Mouse (Mus musculus) forebrain, embryonic 16.5 days (tissue): ENCODE measurements at regions not wholly inside any gene's neighbourhood (a gene's known extent, or its start where the extent isn't known, plus 50 kb on each side); places are given as distances from the start of the nearest gene placed in this dataset.
A peak's percentile ranks its signal among the peaks of the same experiment; 100 is the strongest.

Source experiments
- ATAC-seq: fragments of 200-750 bp; cut with Nextera tagmentation; 2 replicates; pipeline ENCODE4 v1.8.0; 2017; ENCODE audit warnings: mild to moderate bottlenecking, moderate library complexity
- H3K27ac ChIP-seq: fragments of 300-500 bp; sonication (generic); 2 replicates; pipeline ENCODE4 v1.5.1; 2014; ENCODE audit warnings: low read length, control low read depth
- H3K27me3 ChIP-seq: fragments of 300-500 bp; sonication (generic); replicated peaks from 2 replicates; pipeline ENCODE4 v1.6.1; 2014; ENCODE audit warnings: low read length; ENCODE audit not compliant: control insufficient read depth, insufficient read depth
- H3K36me3 ChIP-seq: fragments of 300-500 bp; sonication (generic); 2 replicates; pipeline ENCODE4 v1.6.1; 2014; ENCODE audit not compliant: control insufficient read depth, insufficient read depth
- H3K4me1 ChIP-seq: fragments of 300-500 bp; sonication (generic); replicated peaks from 2 replicates; pipeline ENCODE4 v1.6.1; 2014; ENCODE audit warnings: low read length; ENCODE audit not compliant: control insufficient read depth, insufficient read depth
- H3K4me2 ChIP-seq: fragments of 300-500 bp; sonication (generic); 2 replicates; pipeline ENCODE4 v1.6.1; 2014; ENCODE audit warnings: mild to moderate bottlenecking, low read length, control low read depth
- H3K4me3 ChIP-seq: fragments of 300-500 bp; sonication (generic); replicated peaks from 2 replicates; pipeline ENCODE4 v1.5.1; 2014; ENCODE audit warnings: mild to moderate bottlenecking, low read length, control low read depth
- H3K9ac ChIP-seq: fragments of 300-500 bp; sonication (generic); replicated peaks from 2 replicates; pipeline ENCODE4 v1.6.1; 2014; ENCODE audit warnings: low read depth, low read length, control low read depth
- H3K9me3 ChIP-seq: fragments of 300-500 bp; sonication (generic); 2 replicates; pipeline ENCODE4 v1.6.1; 2016; ENCODE audit warnings: low read length; ENCODE audit not compliant: control insufficient read depth
- WGBS: fragments of 180-500 bp; shearing (Covaris S2); extraction: QIAGEN DNeasy Blood & Tissue Kit; methylation state at CpG from one replicate; pipeline ENCODE4 v1.1.7; 2014; 5-methylcytosine and 5-hydroxymethylcytosine counted together

- H3K9me3 ChIP-seq: no peaks in the 10 kb centered on the region
- no peaks in the 10 kb centered on the region for H3K36me3 ChIP-seq
- H3K4me2 ChIP-seq: no peak overlapping the region
- H3K4me1 ChIP-seq: no peaks in the 10 kb centered on the region
- H3K27ac ChIP-seq: no peak overlapping the region
- WGBS: 70% methylated on average over 3 of the region's 3 CpGs
- no peak for ATAC-seq
- no peak overlapping the region for H3K9ac ChIP-seq
- no peak overlapping the region for H3K4me3 ChIP-seq
- H3K27me3 ChIP-seq: no peaks in the 10 kb centered on the region
Observed at GRCm38 (mm10) chr10:17619617-17620016, 103.4 kb upstream of the Cited2 start.

- H3K27ac ChIP-seq: no peak overlapping the region
- H3K9me3 ChIP-seq: no peaks in the 10 kb centered on the region
- no peaks in the 10 kb centered on the region for H3K4me1 ChIP-seq
- 71% methylated on average over 5 of the region's 5 CpGs for WGBS
- no peak overlapping the region for H3K9ac ChIP-seq
- ATAC-seq: no peak
- no peaks in the 10 kb centered on the region for H3K36me3 ChIP-seq
- no peak overlapping the region for H3K4me3 ChIP-seq
- no peak overlapping the region for H3K4me2 ChIP-seq
- no peaks in the 10 kb centered on the region for H3K27me3 ChIP-seq
Observed at GRCm38 (mm10) chr10:17621703-17622385, 101.2 kb upstream of the Cited2 start.

GRCm38 (mm10) chr10:17622802-17623201, 100.2 kb upstream of the Cited2 start:
- Histone ChIP-seq H3K9me3 (no peaks in the 10 kb centered on the region), H3K27ac (no peak overlapping the region), H3K4me2 (no peak overlapping the region), H3K9ac (no peak overlapping the region), H3K4me3 (no peak overlapping the region), H3K27me3 (no peaks in the 10 kb centered on the region), H3K36me3 (no peaks in the 10 kb centered on the region), H3K4me1 (no peaks in the 10 kb centered on the region)
- WGBS: 22% methylated on average over 1 of the region's 1 CpGs
- no peak for ATAC-seq

- Histone ChIP-seq H3K27ac (no peak overlapping the region), H3K4me2 (no peak overlapping the region), H3K9ac (no peak overlapping the region), H3K4me1 (peaks cover 15% of the 10 kb centered on the region), H3K27me3 (no peaks in the 10 kb centered on the region), H3K9me3 (no peaks in the 10 kb centered on the region), H3K4me3 (no peak overlapping the region), H3K36me3 (no peaks in the 10 kb centered on the region)
- no peak for ATAC-seq
- 76% methylated on average over 3 of the region's 3 CpGs for WGBS
Observed at GRCm38 (mm10) chr10:17629709-17630108, 93.3 kb upstream of the Cited2 start.

GRCm38 (mm10) chr10:17630861-17631581, 92.0 kb upstream of the Cited2 start:
- 38% methylated on average over 4 of the region's 4 CpGs for WGBS
- Histone ChIP-seq H3K4me1 (peaks cover 15% of the 10 kb centered on the region), H3K27ac (peak overlapping the region; percentile 75), H3K4me3 (no peak overlapping the region), H3K27me3 (no peaks in the 10 kb centered on the region), H3K36me3 (no peaks in the 10 kb centered on the region), H3K9ac (no peak overlapping the region), H3K9me3 (no peaks in the 10 kb centered on the region), H3K4me2 (no peak overlapping the region)
- peak; percentile 75 for ATAC-seq

- Histone ChIP-seq H3K4me3 (no peak overlapping the region), H3K9me3 (no peaks in the 10 kb centered on the region), H3K4me1 (peaks cover 15% of the 10 kb centered on the region), H3K27me3 (no peaks in the 10 kb centered on the region), H3K4me2 (peak overlapping the region; percentile 5; the same call in 1 of the 2 replicates), H3K36me3 (no peaks in the 10 kb centered on the region), H3K27ac (peak overlapping the region; percentile 75), H3K9ac (no peak overlapping the region)
- WGBS: 16% methylated on average over 5 of the region's 5 CpGs
- ATAC-seq: peak; percentile 83
Observed at GRCm38 (mm10) chr10:17631817-17632216, 91.2 kb upstream of the Cited2 start.

GRCm38 (mm10) chr10:17632959-17633674, 89.9 kb upstream of the Cited2 start:
- H3K4me1 ChIP-seq: peaks cover 15% of the 10 kb centered on the region
- no peak overlapping the region; the same call in 1 of the 2 replicates for H3K9ac ChIP-seq
- no peak overlapping the region for H3K27ac ChIP-seq
- no peaks in the 10 kb centered on the region for H3K9me3 ChIP-seq
- H3K4me3 ChIP-seq: no peak overlapping the region
- no peaks in the 10 kb centered on the region for H3K36me3 ChIP-seq
- no peaks in the 10 kb centered on the region for H3K27me3 ChIP-seq
- no peak overlapping the region for H3K4me2 ChIP-seq
- ATAC-seq: no peak
- WGBS: 66% methylated on average over 12 of the region's 12 CpGs

- no peak overlapping the region for H3K4me3 ChIP-seq
- H3K27ac ChIP-seq: no peak overlapping the region
- WGBS: 94% methylated on average over 5 of the region's 5 CpGs
- no peak overlapping the region for H3K9ac ChIP-seq
- no peak overlapping the region for H3K4me2 ChIP-seq
- no peaks in the 10 kb centered on the region for H3K9me3 ChIP-seq
- ATAC-seq: no peak
- no peaks in the 10 kb centered on the region for H3K4me1 ChIP-seq
- H3K27me3 ChIP-seq: no peaks in the 10 kb centered on the region
- H3K36me3 ChIP-seq: no peaks in the 10 kb centered on the region
Observed at GRCm38 (mm10) chr10:17645363-17645762, 77.7 kb upstream of the Cited2 start.

- Histone ChIP-seq H3K27me3 (no peaks in the 10 kb centered on the region), H3K9me3 (no peaks in the 10 kb centered on the region), H3K36me3 (no peaks in the 10 kb centered on the region), H3K9ac (no peak overlapping the region), H3K27ac (no peak overlapping the region), H3K4me2 (no peak overlapping the region), H3K4me3 (no peak overlapping the region), H3K4me1 (no peaks in the 10 kb centered on the region)
- ATAC-seq: no peak
- 84% methylated on average over 4 of the region's 4 CpGs for WGBS
Observed at GRCm38 (mm10) chr10:17646391-17646790, 76.6 kb upstream of the Cited2 start.
